Mouse (Mus musculus) limb, embryonic 11.5 days (tissue): ENCODE measurements around the gene Gltp. TPM values are rescaled to one million over a fixed set of nuclear protein-coding genes. Genes with fewer than 3 reads are reported as not detected.

Experiments
- ATAC-seq: fragments of 200-750 bp; cut with Nextera tagmentation; 2 replicates; pipeline ENCODE4 v1.8.0; 2017; ENCODE audit warnings: low read depth; ENCODE audit not compliant: insufficient number of reproducible peaks, low FRiP score, low TSS enrichment
- DNase-seq: peaks from one replicate; pipeline ENCODE4 v3.0.0-alpha.2; 2015; ENCODE audit warnings: low spot score
- H3K27ac ChIP-seq: fragments of 300-500 bp; sonication (generic); replicated peaks from 2 replicates; pipeline ENCODE4 v1.5.1; 2014; ENCODE audit warnings: low read depth, mild to moderate bottlenecking, low read length
- H3K27me3 ChIP-seq: fragments of 300-500 bp; sonication (generic); 2 replicates; pipeline ENCODE4 v1.6.1; 2014; ENCODE audit warnings: mild to moderate bottlenecking, low read length, mixed read lengths; ENCODE audit not compliant: control insufficient read depth, insufficient read depth
- H3K36me3 ChIP-seq: fragments of 300-500 bp; sonication (generic); 2 replicates; pipeline ENCODE4 v1.6.1; 2014; ENCODE audit warnings: mild to moderate bottlenecking, low read length, moderate library complexity, mixed read lengths; ENCODE audit not compliant: control insufficient read depth, insufficient read depth
- H3K4me1 ChIP-seq: fragments of 300-500 bp; sonication (generic); 2 replicates; pipeline ENCODE4 v1.6.1; 2014; ENCODE audit warnings: low read length, mixed read lengths; ENCODE audit not compliant: control insufficient read depth, insufficient read depth
- H3K4me2 ChIP-seq: fragments of 300-500 bp; sonication (generic); 2 replicates; pipeline ENCODE4 v1.6.1; 2014; ENCODE audit warnings: low read depth, mild to moderate bottlenecking, moderate library complexity; ENCODE audit not compliant: severe bottlenecking
- H3K4me3 ChIP-seq: fragments of 300-500 bp; sonication (generic); 2 replicates; pipeline ENCODE4 v1.5.1; 2014; ENCODE audit warnings: low read depth, low read length
- H3K9ac ChIP-seq: fragments of 300-500 bp; sonication (generic); 2 replicates; pipeline ENCODE4 v1.6.1; 2014; ENCODE audit warnings: mild to moderate bottlenecking, low read length
- H3K9me3 ChIP-seq: fragments of 300-500 bp; sonication (generic); 2 replicates; pipeline ENCODE4 v1.6.1; 2016; ENCODE audit warnings: low read length; ENCODE audit not compliant: control insufficient read depth
- WGBS: fragments of 180-500 bp; shearing (Covaris S2); extraction: QIAGEN DNeasy Blood & Tissue Kit; methylation state at CpG from one replicate; pipeline ENCODE4 v1.1.7; 2014; 5-methylcytosine and 5-hydroxymethylcytosine counted together
- polyA plus RNA-seq: library from polyadenylated mRNA; unstranded; fragments of >200 nt; fragmentation: Nextera tagmentation; extraction: Ambion mirVana; gene quantifications from 2 replicates; pipeline ENCODE4 v1.2.1, GENCODE M21; 2014

Gltp gene
- polyA plus RNA-seq, 1 experiment from 2014 or later: 69.0 TPM

GRCm38 (mm10) chr5:114648728-114649311 is 42.0 kb downstream of the Gltp start:
- ATAC-seq: no peak
- peaks cover 21% of the 10 kb centered on the region; the same call in 1 of the 2 replicates for H3K4me1 ChIP-seq
- H3K4me2 ChIP-seq: no peak overlapping the region
- H3K36me3 ChIP-seq: no peaks in the 10 kb centered on the region
- no peak overlapping the region for H3K9ac ChIP-seq
- WGBS: 84% methylated on average over 11 of the region's 11 CpGs
- H3K27ac ChIP-seq: no peak overlapping the region
- H3K27me3 ChIP-seq: no peaks in the 10 kb centered on the region; the same call in 1 of the 2 replicates
- H3K4me3 ChIP-seq: no peak overlapping the region
- H3K9me3 ChIP-seq: no peaks in the 10 kb centered on the region
- no peak for DNase-seq

GRCm38 (mm10) chr5:114647211-114647974 is 43.4 kb downstream of the Gltp start:
- DNase-seq (peak; percentile 58), ATAC-seq (peak; percentile 59)
- Histone ChIP-seq H3K4me3 (peak overlapping the region; percentile 16), H3K4me1 (peaks cover 21% of the 10 kb centered on the region; the same call in 1 of the 2 replicates), H3K27ac (no peak overlapping the region), H3K36me3 (no peaks in the 10 kb centered on the region), H3K4me2 (peak overlapping the region; percentile 49), H3K9ac (peak overlapping the region; percentile 34), H3K27me3 (no peaks in the 10 kb centered on the region; the same call in 1 of the 2 replicates), H3K9me3 (no peaks in the 10 kb centered on the region)
- 3% methylated on average over 27 of the region's 27 CpGs for WGBS

DNA sequence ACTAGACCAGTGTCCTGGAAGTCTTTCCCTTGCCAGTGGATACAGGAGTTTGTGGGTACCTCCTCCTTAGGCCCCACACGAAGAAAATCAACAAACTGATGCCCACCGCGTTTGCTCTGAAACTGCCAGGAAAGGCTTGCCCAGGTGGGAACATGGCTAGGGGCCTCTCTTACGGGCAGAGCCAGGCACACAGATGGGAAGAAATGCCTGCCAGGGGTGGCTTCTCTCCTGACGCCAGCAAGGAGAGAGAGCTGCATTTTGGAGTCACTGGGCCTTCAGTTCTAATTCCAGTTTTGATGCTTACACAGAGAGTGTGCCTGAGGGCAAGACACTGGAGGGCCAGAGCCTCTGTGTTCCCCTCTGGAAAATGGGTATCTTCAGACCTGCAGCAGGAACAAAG is 44.9 kb downstream of the Gltp start:
- no peak for ATAC-seq

DNA sequence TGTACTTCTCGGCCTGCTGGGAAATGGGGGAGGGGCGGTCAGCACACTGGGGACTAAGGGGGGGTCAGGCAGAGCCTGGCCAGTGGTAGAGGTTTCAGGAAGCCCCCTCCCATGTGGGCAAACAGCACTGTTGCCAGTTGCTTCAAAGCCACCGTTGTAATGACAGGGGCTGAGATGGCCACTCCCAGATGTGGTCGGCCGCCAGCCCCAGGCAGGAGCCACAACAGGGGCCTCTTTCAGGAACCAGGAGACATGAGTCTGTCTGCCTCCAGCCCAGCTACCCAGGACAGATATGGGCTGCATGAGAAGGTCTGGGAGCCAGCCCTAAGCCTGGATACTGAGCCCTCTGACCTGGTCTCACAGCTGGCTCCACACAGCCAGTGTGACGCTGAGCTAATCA is 45.9 kb downstream of the Gltp start:
- Histone ChIP-seq H3K4me2 (no peak overlapping the region), H3K9ac (no peak overlapping the region), H3K27ac (no peak overlapping the region), H3K9me3 (no peaks in the 10 kb centered on the region), H3K27me3 (no peaks in the 10 kb centered on the region), H3K4me3 (no peak overlapping the region), H3K36me3 (no peaks in the 10 kb centered on the region), H3K4me1 (peaks cover 15% of the 10 kb centered on the region; the same call in 1 of the 2 replicates)
- DNase-seq (no peak), ATAC-seq (no peak)
- WGBS: 42% methylated on average over 6 of the region's 6 CpGs

More for the DNA sequence above, 44.9 kb downstream of the Gltp start:
- no peak for DNase-seq
- Histone ChIP-seq H3K27me3 (no peaks in the 10 kb centered on the region), H3K9me3 (no peaks in the 10 kb centered on the region), H3K9ac (no peak overlapping the region), H3K4me1 (peaks cover 17% of the 10 kb centered on the region; the same call in 1 of the 2 replicates), H3K4me3 (no peak overlapping the region), H3K4me2 (no peak overlapping the region), H3K36me3 (no peaks in the 10 kb centered on the region), H3K27ac (no peak overlapping the region)
- WGBS: 86% methylated on average over 5 of the region's 5 CpGs

DNA sequence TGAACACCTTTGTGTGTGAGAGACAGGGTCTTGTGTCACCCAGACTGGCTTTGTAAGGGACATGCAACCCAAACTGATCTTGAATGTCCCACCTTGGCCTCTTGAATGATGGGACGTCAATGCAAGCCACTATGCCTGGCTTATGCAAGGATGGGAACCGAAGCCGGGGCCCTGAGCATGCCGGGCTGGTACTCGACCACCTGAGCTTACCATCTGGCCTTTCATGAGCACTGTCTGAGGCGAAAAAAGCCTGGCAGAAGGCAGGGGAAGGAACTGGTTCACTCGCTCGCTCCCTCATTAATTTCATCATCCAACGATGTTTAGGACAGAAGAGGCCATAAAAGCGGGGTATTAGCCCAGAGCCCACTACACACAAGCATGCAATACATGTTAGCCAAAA is 50.0 kb downstream of the Gltp start:
- Histone ChIP-seq H3K36me3 (no peaks in the 10 kb centered on the region), H3K4me3 (no peak overlapping the region), H3K27me3 (0 out of 2 replicates have a peak, but pooled peaks cover 5% of the 10 kb centered on the region), H3K9ac (no peak overlapping the region), H3K27ac (no peak overlapping the region), H3K9me3 (no peaks in the 10 kb centered on the region), H3K4me2 (no peak overlapping the region), H3K4me1 (peaks cover 4% of the 10 kb centered on the region; the same call in 1 of the 2 replicates)
- DNase-seq: no peak
- 75% methylated on average over 10 of the region's 10 CpGs for WGBS
- ATAC-seq: no peak

- ATAC-seq (peak; percentile 23; the same call in 1 of the 2 replicates), DNase-seq (no peak)
- no peaks in the 10 kb centered on the region; the same call in 1 of the 2 replicates for H3K4me1 ChIP-seq
- no peaks in the 10 kb centered on the region for H3K9me3 ChIP-seq
- no peak overlapping the region for H3K9ac ChIP-seq
- no peaks in the 10 kb centered on the region for H3K36me3 ChIP-seq
- no peak overlapping the region for H3K4me3 ChIP-seq
- WGBS: 22% methylated on average over 7 of the region's 7 CpGs
- 0 out of 2 replicates have a peak, but pooled peaks cover 5% of the 10 kb centered on the region for H3K27me3 ChIP-seq
- no peak overlapping the region for H3K27ac ChIP-seq
- no peak overlapping the region for H3K4me2 ChIP-seq
Measured at GRCm38 (mm10) chr5:114639645-114639957, 51.2 kb downstream of the Gltp start.

DNA sequence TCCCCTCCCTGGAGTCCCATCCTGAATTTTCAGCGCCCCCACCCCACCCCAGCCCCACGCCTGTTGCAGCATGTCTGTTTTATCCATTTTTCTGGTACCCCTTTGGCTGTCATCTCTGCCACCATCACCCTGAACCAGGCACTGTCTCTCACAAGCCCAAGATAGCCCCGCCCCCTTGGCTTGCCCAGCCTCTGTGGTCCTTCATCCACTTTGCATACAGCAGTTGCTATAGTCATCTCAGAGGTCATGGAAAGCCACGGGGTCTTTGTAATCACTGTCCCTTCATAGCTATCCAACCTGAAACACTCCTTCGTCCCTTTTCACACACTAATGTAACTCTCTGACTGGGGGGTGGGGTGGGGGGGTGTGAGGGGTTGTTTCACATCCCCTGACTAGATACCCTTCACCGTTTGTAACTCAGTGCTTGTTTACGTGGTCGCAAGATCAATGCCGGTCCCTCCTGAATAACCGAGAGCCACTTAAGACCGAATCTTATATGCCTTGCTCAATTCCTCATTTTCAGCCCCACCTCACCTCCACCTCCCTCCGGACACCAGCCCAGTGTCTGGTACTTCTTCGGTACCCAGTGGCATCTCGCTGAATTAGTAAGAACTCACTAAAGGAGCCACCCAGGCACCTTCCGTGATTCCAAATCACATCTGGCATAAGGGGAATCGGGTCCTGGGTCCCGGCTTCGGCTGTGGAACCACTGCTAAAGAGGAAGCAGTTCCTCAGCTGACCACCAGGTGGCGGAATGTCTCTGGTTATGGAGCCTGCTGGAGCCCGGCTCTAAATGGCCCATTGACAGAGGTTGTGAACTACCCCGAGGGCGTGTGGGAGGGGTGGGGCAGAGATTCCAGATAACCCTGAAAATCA is 51.8 kb downstream of the Gltp start:
- Histone ChIP-seq H3K4me2 (peak overlapping the region; percentile 20; the same call in 1 of the 2 replicates), H3K27ac (no peak overlapping the region), H3K9ac (peak overlapping the region; percentile 35; the same call in 1 of the 2 replicates), H3K9me3 (no peaks in the 10 kb centered on the region), H3K4me3 (no peak overlapping the region), H3K4me1 (no peaks in the 10 kb centered on the region), H3K27me3 (0 out of 2 replicates have a peak, but pooled peaks cover 5% of the 10 kb centered on the region), H3K36me3 (no peaks in the 10 kb centered on the region)
- WGBS: 11% methylated on average over 22 of the region's 22 CpGs
- peak; percentile 66 for ATAC-seq
- DNase-seq: peak; percentile 96

DNA sequence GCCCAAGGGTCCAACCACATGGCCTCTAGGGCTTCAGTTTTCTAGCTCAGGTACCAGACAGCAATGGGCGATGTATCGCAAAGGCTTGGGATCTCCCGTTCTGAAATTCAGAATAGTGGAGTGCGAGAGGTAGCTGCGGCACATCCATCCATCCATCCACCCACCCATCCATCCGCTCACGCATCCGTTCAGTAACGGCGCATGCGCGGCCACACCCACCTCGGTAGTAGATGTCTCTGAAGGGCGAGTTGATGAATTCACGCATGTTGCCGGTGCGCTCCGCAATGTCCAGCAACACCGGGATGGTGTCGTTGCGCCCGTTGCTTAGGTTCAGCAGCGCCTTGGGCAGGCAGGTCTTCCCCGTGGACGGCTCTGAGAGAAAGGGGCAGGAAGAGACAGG is 54.7 kb downstream of the Gltp start:
- Histone ChIP-seq H3K4me1 (no peaks in the 10 kb centered on the region), H3K36me3 (no peaks in the 10 kb centered on the region), H3K4me3 (no peak overlapping the region), H3K27ac (no peak overlapping the region), H3K4me2 (no peak overlapping the region), H3K27me3 (0 out of 2 replicates have a peak, but pooled peaks cover 5% of the 10 kb centered on the region), H3K9ac (no peak overlapping the region), H3K9me3 (no peaks in the 10 kb centered on the region)
- no peak for ATAC-seq
- DNase-seq: no peak
- 76% methylated on average over 25 of the region's 25 CpGs for WGBS
